Mouse (Mus musculus) olfactory bulb, adult 2 months (tissue): Measurements from ENCODE around the gene Bcas2.

Source experiments
- CTCF ChIP-seq: fragments of 200-500 bp; IDR thresholded peaks from 2 replicates; pipeline ENCODE4 v1.5.1; 2012; ENCODE audit warnings: low read depth, mild to moderate bottlenecking, low read length, moderate library complexity; ENCODE audit not compliant: insufficient read depth
- POLR2A ChIP-seq: fragments of 200-500 bp; IDR thresholded peaks from 2 replicates; pipeline ENCODE4 v1.6.1; 2012; ENCODE audit warnings: mild to moderate bottlenecking, low read depth, low read length, moderate library complexity; ENCODE audit not compliant: insufficient read depth

DNA sequence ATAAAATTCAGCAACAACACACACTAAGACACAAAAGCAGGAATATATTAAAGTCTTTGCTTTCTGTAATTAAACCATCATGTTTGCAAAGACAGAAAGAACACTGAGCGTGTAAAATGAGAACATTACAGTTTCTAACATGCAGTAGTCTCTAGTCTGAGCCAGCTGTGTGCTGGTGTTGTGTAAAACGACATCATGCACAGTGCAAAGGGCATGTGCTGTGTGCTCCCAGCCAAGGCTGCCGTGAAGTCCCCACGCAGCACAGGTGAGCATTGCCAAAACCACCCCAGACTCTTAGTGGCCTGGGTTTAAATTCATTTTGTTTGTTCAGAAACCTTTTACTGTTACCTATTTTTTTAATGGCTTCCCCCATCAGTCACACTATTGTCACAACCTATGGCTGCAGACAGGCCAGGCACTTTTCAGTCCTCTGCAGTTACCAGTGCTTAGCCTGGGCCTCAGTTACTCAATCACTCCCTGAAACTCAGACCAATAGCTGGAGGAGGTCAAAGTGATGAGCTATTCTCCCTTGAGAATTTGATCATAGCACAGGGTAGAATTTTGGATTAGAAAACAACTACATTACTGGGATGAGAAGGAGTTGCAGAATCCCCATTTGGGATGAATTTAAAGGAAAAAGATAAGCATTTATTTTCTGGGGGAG, 34.9 kb upstream of the Bcas2 start:
- TF ChIP-seq POLR2A (no peak), CTCF (no peak)
